Mouse (Mus musculus): ENCODE measurements around the gene Dpt.
"Not testable (repeated sequence)": the region's sequence is repeated elsewhere in the genome, so short reads cannot be mapped to it uniquely, and the experiment has no call there.

Dpt gene

DNA sequence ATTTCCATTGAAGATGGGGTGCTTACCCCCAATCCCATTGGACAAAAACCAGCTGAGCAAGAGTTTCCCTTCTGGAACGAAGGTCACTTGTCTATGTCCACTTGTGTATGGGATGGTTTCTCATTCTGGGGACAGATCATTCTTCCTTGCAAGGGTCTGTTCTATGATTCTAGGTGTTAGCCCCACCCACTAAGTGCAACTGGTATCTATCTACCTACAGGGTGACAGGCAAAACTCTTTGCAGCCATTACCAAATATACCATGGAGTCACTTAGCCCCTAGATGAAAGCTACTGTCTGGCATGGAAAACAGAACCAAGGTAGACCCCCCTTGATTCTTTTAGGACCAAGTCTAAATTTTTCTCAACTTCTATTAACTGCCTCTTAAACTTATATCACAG, 24.9 kb downstream of the Dpt start:
- DNase-seq (ENCODE audit: low spot score in 2 of 2) = no peak

DNA sequence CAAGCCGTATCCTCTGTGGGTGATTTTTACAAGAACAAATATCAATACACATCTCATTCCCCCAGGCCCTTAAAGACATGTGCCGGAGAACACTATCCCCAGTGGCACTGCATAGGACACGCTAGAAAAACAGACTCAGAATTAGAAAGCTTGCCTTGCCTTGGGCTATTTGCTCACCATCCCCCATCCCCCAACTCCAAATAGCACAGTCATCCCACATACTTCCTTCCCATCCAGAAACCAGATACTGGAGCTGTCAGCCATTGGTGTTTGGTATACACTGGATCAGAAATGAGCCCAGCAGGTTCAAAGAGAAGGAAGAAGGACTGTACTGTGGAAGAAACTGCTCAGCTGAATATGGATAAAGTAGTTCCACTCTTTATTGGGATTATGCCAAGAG, 25.4 kb downstream of the Dpt start:
- no peak for DNase-seq (ENCODE audit: low spot score in 2 of 2)

DNA sequence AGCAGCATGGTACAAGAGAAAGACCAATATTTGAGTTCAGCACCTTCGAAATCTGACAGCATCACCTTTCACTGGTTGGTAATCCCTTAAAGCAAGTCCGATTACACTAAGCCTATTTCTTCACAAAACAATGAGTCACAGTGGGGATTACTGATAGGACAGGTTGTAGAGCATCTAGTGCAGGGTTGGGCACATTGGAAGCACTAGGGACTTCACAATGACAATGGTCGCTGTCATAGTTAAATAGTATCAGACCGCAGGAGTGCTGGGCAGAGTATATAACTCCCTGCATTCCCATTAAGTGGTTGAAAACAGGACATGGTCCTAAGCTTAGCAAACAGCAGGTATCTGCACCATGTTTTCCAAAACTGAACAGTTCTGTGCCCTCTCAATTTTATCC, 25.8 kb downstream of the Dpt start:
- DNase-seq (ENCODE audit: low spot score in 2 of 2) = no peak

DNA sequence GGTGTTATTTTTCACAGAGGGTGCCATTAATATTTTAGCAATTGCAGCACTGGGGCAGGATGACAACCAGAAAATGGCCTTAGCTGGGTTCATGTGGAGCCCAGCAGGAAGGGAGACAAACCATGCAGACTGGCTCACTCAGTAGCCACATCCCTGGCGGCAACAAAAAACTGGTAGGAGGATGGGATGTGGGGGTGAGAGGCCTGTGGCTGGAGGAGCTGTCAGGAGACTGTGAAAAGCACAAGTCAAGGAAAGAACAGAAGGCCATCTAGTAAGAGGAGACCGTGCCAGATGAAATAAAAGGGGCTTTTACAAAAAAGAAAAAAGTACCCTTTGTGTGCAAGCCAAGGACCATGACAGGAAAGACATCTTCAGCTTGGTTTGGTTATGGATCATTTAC, 28.5 kb downstream of the Dpt start:
- no peak for DNase-seq (ENCODE audit: low spot score in 2 of 2)

DNA sequence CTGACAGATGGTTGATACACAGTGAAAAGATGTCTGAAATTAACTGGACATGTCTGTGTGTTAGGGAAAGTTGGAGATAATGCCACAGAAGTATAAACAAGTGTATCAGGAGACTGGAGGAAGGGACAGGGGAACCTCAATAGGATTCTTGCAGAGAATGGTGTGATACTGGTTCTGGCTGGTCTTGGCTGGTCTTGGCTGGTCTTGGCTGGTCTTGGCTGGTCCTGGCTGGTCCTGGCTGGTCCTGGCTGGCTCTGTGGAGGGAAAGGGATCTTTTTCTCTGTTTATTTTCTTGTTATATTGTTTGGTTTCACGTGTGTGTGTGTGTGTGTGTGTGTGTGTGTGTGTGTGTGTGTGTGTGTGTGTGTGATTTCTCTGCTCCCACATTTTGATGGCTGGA, 33.4 kb downstream of the Dpt start:
- DNase-seq (ENCODE audit: low spot score in 2 of 2) = no peak

DNA sequence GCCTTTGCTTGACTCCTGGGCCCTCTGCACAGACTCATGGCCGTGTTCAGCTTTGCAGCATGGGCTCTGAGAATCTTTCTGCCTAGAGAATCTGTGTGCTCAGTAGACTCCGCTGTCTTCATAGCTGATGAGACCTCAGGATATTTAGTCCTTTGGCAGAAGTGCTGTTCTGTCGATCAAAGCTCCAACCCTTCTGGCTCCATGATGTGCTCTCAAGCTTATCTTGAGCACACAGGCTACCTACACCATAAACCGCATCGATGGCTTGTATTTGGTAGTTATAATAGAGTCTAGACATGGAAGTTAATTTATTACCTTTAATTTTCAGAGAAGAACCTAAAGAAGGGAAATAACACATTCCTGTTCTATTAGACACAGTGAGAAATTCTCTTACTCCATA, 36.0 kb downstream of the Dpt start:
- DNase-seq (ENCODE audit: low spot score in 2 of 2) = no peak

DNA sequence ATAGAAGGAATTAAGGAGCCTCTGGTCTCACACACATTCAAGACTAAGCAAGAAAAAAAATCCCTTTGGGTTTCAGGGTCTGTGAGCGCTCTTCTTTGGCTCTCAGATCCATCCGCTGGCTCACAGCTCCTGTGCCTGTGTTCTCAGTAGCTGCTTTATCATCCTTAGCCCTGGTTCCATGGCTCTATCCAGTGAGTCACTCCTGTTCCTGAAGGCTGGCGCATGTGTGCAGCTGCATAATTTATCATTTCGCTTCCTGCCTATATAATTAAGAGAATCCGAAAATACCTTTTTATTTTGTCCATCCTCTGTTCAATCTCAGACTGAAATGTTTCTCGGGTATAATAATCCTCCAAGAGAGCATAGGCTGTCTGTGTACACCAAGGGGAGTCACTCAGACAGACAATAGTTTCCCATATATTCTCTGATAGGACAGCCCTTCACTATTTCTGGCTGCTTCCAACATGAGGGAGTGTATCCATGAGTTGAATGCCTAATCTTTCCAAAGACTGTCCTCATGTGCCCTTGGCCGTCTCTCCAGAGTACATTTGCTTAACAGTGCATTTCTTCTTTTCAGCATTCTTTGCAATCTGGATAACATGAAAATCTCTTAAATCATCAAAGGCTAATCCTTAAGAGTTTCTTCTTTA, 52.3 kb downstream of the Dpt start:
- no peak for DNase-seq (ENCODE audit: low spot score in 2 of 2)

DNA sequence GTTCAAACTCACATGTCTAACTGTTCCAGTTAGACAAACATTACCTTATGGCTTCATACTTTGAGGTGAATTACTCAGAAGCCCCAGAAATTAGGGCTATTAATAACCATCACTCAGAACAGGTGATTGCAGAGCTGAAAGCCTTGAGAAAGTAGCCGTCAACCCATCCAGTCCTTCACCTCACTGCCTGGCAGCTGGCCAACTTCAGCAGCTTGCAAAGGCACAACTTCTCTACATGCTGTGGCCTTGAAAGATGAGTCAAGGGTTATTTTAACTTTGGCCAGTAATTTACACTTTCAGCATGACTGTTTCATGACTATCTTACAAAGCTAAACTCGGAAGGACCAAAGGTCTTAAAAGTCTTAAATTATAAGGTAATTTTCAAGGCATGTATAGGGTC, 59.3 kb downstream of the Dpt start:
- not testable (repeated sequence) for DNase-seq (ENCODE audit: low spot score in 2 of 2)

DNA sequence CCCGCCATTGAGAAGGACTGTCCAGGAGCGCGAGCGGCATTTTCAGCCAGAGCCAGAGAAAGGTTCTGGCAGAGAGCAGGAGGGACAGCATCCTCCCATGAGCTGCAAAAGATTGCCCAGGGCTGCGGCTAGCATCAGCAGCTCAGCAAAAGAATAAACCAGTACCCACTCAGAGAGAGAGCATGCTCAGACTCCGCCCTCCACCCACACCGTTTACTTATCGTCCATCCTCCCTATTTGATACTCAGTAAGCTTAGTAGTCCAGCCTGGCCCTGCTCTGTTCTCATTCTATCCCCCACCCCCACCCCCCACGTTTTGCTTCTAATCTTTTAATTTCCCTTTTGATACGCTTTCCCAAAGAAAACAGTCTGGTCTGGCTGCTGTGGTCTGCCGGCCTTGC, 63.5 kb downstream of the Dpt start:
- DNase-seq (ENCODE audit: low spot score in 2 of 2) = no peak

DNA sequence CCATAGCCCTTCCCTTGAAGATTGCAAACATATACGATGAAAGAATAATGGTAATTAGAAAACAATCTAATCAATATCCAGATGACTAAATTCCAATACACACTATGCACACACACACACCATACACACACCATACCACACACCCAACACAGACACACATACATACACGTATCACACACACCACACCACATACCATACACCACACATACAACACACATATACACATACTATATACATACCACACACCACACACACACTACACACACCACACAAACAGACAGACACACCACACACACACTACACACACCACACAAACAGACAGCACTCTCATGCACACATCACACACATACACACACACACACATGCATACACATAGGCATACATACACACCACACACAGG, 64.3 kb downstream of the Dpt start:
- no peak for DNase-seq (ENCODE audit: low spot score in 2 of 2)

DNA sequence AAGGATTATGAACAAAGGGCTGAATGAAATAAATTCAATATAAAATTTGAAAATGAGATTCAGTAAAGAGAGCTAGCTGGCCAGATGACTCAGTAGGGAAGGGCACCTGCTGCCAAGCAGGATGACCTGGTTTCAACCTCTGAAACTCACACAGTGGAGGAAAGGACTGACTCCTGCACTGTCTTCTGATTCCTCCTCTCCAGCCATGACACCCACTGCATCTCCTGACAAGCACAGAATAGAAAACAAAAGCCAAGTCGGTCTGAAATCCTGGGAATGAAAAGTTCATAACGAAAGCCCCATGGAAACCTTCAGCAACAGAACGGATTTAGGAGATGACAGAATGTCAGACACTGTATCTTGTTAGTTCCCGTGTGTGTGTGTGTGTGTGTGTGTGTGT, 65.1 kb downstream of the Dpt start:
- DNase-seq (ENCODE audit: low spot score in 2 of 2) = no peak

DNA sequence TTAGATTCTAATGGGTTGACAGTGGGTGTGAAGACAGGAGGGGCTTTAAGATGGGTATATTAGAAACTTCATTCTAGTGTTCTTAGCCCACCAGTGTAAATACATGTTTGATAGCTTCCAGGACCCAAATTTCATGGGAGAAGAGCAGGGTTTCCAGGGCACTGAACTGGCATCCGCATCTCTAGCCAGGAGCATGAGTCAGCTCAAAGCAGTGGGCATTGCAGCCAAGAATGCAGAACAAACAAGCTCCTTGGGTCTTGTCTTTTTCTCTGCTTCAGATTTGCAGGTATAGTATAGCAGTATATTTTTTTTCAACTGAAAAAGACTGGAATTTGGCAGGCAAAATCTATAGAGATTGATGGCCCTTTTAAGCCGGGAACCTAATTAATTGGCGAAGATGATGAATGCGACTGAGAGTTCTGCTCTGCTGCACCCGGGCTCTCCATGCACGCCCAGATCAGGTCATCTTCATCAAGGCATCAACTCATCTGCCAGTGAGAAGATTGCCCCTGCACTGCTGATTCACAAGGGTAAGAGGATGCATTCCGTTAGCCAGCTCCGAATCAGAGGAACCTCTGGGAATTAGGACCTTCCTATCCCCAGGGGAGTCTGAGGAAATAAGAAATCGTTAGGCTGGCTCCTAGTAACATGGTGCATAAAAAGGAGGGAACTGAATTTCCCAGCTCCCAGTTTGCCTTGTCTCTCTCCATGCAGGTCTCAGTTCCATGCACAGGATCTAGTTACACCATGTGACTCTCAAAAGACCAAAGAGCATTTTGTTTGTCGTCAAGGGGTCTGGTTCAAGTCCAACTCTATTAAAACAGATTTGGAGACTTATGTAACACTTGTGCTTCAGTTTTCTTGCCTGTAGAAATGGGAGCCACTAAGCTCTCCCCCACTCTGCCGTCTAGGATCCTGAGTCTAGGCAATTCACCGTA, 66.8 kb downstream of the Dpt start:
- DNase-seq (ENCODE audit: low spot score in 2 of 2) = no peak

DNA sequence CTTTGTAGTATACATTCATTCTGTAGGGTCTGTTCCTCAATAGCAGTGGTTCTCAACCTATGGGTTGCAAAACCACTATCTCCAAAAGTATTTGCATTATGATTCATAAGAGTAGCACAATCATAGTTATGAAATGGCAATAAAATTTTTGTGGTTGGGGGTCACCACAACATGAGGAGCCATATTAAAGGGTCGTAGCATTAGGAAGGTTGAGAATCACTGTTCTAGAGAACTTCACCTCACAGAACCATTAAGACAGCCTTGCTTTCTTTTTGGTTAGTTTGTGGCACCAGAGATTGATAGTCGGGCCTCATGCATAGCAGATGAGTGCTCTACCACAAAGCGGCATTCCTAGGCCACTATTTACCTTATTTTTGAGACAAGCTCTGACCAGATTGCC, 68.2 kb downstream of the Dpt start:
- DNase-seq (ENCODE audit: low spot score in 2 of 2) = no peak

DNA sequence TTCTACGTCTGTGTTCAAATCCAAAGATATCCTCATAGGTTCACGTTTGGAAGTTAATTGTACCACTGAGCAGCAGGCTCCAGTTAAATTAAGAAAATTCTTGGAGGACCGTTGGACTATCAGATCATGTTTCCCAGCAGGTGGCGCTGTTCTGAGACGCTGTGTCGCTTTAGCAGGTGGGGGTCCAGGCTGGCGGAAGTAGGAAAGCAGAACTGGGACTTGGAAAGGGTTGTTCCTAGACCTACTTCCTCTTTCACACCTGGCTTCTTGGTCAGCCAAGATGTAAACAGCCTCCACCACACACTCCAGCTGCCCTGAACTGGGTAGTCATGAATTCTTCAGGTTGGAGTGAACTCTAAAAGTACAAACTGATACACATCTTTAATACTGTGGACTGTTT, 74.2 kb downstream of the Dpt start:
- no peak for DNase-seq (ENCODE audit: low spot score in 2 of 2)
